Mouse (Mus musculus) kidney, adult 8-10 months (tissue): ENCODE data around the gene Smyd3.

Experiments used
- DNase-seq, 2 experiments: peaks; one replicate each; pipeline ENCODE4 v3.0.0; 2022

Gene Smyd3

DNA sequence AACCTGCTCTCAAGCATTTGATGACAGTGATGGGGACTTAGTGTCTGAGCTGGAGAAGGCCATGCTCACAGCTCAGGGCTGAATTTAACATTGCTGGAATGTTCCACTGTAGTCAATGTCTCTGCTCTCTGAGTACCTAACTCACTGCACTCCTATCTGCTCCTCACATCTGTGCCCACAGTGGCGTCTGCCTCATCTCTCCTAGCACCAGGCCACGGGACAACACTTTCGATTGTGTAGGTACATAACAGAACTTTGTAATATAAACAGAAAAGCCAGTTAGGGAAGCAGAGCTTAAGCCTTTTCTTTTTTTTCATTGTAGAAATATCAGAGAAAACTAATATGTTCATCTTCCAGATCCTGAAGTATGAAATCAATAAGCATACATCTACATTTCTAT, 462.1 kb downstream of the Smyd3 start:
- DNase-seq: no peak

DNA sequence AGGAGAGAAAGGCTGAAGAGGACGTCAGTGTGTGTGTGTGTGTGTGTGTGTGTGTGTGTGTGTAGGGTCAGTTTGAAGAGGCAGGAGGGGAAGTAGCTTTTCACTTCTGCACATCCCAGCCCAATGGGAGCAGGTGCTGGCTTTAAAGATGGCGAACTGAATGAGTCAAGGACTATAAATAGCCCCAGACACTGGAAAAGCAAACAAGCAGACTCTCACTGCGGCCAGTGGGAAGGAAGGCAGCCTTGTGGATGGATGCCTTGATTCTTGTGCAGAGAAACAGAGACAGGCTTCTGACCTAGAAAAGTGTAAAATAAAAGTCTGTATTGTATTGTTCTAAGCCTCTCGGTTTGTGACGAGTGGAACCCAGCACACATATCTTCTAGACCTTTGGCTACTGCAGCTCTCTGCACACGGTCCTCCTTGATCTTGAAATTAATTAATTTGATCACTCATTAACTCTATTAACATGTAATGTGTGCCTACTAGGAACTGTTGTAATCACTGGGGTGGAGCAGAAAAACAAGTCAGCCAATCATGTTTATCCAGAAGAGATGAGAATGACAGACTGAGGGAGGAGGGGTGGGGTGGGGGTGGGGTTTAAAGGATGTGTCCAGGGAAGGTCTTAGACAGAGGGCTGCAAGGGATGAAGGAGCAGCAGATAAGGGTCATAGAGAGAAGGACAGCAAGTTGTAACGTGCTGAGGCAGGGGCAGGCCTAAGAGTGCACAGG, 463.3 kb downstream of the Smyd3 start:
- peak; percentile 6 to 37 for DNase-seq

GRCm38 (mm10) chr1:179052545-179053180, 465.2 kb downstream of the Smyd3 start:
- no peak for DNase-seq

DNA sequence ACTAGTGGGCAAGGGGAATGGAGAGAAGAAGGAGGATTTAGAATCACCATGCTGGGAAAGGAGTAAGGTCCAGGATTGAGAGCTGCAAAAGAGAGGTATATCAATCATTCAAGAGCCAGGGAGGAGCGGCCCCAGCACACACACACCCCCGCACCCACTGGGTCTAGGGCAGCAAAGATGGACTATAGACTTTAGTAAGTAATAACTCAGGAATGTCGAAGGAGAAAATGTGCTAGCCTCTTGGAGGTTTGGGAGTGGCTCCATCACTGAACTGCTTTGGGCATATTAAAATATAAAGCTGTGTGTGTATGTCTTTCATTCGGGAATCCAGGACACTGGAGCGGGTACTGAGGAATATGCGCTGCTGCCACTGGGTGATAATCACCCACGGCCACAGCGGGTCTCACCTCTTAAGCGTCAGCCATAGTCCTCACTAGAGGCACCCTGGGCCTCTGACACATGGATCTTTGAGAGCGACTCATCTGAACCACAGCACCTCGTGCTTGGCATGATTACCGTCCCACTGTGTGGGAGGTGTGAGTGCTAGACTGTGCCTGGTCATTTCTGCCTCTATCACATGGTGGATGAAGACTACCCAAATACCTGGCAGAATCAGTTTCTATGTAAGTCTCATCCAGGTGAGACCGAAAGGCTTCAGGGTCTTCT, 469.8 kb downstream of the Smyd3 start:
- no peak for DNase-seq

DNA sequence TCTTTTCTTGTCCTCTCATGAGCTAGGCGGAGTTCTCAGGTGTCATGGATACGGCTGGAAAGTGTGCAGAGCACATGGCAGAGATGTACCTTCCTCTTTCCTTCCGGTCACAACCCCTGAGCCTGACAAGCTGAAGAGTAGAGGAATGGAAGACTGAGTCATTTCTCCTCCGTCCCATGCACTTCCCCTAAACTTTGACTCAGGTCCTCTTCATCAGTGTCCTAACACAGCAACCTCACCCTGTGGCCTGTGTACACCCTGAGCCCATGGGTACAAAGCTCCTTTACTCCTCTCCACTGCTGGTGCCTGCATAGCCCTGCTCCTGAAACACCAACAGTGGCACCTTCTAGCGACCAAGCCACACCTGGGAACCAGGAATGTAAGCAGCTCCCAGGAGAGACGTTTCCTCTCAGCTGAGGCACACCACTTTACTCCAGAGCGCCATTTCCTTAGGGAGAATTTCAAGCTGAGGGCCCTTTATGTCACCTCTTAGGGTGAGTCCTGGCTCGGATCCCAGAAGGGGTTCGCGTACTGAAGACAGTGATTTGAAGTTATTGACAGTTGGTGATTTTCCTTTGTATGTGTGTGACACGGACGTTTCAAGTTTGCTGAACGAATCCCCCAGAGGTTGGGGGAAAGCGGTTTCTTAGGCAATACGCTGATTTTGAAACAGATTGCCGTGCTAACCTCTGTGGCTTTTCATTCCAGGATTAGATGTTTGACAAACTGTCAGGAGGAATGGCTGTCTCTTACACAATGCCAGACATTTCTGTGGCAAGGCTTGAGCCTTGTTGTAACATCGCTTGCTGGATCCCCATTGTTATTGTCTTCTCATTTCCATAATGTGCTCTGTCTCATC, 471.8 kb downstream of the Smyd3 start:
- DNase-seq: no peak

DNA sequence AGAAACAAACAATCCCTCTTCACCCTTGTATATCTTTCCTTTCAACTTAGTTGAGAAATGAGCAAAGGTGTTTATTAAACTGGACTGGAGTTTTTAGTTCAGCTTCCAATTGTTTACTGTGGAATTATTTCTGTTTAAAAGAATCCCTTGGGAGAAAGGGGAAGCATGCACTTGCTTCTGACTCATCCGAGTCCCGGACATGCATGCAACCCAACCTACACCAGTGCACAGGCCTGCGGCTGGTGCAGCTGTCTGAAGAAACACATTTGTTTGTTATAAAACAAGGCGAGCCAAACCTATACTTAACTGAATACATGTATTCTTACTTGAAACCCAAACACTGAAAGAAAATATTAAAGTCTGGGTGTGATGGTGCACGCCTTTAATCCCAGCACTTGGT, 473.7 kb downstream of the Smyd3 start:
- DNase-seq: no peak

DNA sequence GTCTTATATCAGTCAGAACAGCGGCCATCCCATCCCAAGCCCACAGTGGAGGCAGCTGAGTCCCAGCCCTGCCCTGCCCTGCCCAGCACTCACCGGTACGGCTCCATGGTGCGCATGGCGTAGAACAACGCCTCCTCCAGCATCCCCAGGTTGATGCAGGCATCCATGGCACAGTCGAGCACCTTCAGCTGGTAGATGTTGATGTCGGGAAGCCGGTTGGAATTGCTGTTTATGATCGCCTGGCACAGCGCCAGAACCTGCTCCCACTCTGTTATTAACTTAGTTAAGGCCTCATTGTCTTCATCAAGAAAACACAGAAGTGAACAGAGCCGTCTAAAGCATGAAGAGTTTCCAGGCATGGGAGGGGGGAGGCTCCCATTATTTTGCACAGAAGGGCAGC, 474.2 kb downstream of the Smyd3 start:
- no peak for DNase-seq

DNA sequence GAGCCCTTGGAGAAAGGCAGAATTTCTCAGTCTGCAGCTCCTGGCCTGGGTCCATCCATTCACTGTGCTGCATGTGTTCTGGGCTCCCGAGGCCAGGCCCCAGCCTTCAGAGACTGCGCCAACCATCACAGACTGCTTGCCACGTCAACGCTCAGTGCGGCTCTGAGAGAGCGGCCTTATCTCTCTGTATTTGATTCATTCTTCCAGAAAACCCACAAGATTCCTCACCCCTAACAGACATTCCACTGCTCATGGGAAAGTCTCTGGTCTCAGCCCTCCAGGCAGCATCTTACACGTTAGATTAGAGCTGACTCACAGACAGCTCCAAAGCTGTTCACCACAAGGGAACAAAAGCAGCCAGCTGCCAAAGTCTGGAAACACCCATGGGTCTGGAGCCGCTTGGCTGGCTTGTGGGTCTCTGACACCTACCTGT, 475.9 kb downstream of the Smyd3 start:
- DNase-seq: peak in 1 of 2 experiments; percentile 9

GRCm38 (mm10) chr1:179041231-179041904, 476.5 kb downstream of the Smyd3 start:
- no peak for DNase-seq

DNA sequence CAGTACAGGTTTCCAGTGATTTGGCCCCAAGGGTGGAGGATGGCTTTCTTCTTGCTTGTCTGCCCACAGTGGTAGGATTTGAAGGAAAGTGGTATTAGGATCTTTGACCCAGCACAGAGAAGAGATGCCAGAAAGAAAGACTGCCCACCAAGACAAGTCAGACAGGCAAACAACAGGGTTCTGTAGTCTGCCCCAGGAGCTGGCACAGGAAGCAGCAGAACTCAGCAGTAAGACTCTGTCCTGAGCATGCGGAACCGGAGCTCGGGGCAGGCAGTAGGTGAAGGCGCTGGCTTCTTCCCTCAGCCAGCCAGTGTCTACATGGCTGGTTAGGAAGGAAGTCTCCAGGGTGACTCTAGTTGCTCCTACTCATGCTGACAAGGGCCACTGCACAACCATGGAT, 479.0 kb downstream of the Smyd3 start:
- no peak for DNase-seq

- no peak for DNase-seq
Observed at GRCm38 (mm10) chr1:179032947-179033346, 484.9 kb downstream of the Smyd3 start.

- no peak for DNase-seq
Observed at GRCm38 (mm10) chr1:179031581-179031980, 486.3 kb downstream of the Smyd3 start.

GRCm38 (mm10) chr1:179026614-179027013, 491.2 kb downstream of the Smyd3 start:
- DNase-seq: no peak

DNA sequence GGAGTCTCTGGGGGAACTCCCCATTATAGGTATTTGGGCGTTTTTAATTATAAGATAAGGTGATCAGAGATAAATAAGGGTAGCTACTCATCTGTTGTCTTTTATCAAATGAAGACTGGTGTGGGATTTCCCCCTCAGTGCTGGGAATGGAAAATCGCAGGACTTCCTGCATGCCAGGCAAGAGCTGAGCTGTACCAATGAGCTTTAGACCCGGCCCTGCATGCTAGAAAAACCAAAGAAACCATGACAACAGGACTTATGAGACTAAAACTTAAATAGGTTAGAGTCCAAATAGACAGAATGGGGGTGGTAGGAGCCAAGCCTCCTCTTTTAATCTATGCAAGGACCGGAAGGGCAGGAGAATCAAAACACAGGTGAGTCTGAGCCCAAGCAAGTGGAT, 492.7 kb downstream of the Smyd3 start:
- DNase-seq: no peak

GRCm38 (mm10) chr1:179023486-179023885, 494.4 kb downstream of the Smyd3 start:
- DNase-seq: no peak

- DNase-seq: no peak
Observed at GRCm38 (mm10) chr1:179017428-179017827, 500.4 kb downstream of the Smyd3 start.

- no peak for DNase-seq
Observed at GRCm38 (mm10) chr1:179013021-179013420, 504.8 kb downstream of the Smyd3 start.

DNA sequence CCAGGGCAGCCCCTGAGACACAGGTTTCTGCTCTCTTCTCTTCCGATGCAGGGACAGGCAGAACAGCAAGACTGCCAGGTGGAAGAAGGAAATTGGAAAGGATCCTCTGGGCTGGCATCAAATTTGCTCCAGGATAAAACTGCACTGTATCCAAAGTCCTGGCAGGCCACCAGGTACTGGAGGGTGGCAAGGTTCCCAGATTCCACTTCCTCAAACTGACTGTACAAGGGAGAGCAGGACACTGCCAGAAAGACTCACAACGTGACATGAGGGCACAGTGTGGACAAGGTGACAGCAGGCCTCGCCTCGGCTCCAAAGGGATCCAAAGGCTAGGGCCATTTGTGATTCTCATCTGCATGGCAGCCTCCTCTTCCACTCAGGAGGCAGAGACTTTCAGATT, 505.6 kb downstream of the Smyd3 start:
- DNase-seq: peak; percentile 74 to 76

DNA sequence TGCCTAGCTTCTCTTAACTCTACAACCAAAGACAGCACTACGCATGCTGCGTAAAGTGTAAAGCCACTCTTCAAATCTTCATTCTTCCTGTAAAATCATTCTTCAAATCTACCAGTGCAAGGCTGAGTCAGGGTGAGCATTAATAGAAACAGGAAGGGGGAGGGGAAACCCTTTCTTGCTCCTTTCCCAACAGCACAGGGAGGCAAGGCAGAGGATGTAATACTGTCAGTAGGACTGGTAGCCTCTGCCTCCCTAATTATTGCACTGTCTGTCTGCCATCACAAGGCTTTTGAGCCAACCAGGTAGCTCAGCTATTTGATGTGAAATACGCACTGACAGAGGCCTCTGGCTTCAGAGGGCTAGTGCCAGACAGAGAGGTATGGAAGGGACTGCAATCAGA, 507.1 kb downstream of the Smyd3 start:
- no peak for DNase-seq

- peak; percentile 7 to 9 for DNase-seq
Observed at GRCm38 (mm10) chr1:179009911-179010310, 507.9 kb downstream of the Smyd3 start.

GRCm38 (mm10) chr1:179004133-179004866, 513.5 kb downstream of the Smyd3 start:
- no peak for DNase-seq
